Mouse (Mus musculus): ENCODE measurements around the gene Apba2. TPM values are rescaled to one million over a fixed set of nuclear protein-coding genes. Genes with fewer than 3 reads are reported as not detected.

The Apba2 gene
- polyA plus RNA-seq, 1 experiment from 2014 or later: 169 TPM

GRCm38 (mm10) chr7:64646046-64646445, 144.5 kb downstream of the Apba2 start:
- H3K9ac ChIP-seq: no peak overlapping the region
- ATAC-seq (ENCODE audit: low FRiP score) (peak; percentile 34; the same call in 1 of the 2 replicates), DNase-seq (ENCODE audit: low spot score) (no peak)
- H3K36me3 ChIP-seq (replicated peaks; ENCODE audit: control insufficient read depth, insufficient read depth): no peaks in the 10 kb centered on the region; the same call in 1 of the 2 replicates
- 60% methylated on average over 6 of the region's 6 CpGs for WGBS
- peaks cover 7% of the 10 kb centered on the region; the same call in 1 of the 2 replicates for H3K4me1 ChIP-seq (replicated peaks; ENCODE audit: control insufficient read depth, insufficient read depth, low read length)
- H3K4me3 ChIP-seq (replicated peaks; ENCODE audit: low read length): no peak overlapping the region
- H3K4me2 ChIP-seq (replicated peaks): no peak overlapping the region
- H3K9me3 ChIP-seq (ENCODE audit: control insufficient read depth, low read length): no peaks in the 10 kb centered on the region
- H3K27ac ChIP-seq: no peak overlapping the region
- no peaks in the 10 kb centered on the region for H3K27me3 ChIP-seq (ENCODE audit: control insufficient read depth, insufficient read depth, low read length)

GRCm38 (mm10) chr7:64648947-64649607, 147.6 kb downstream of the Apba2 start:
- H3K27me3 ChIP-seq (ENCODE audit: control insufficient read depth, insufficient read depth, low read length): no peaks in the 10 kb centered on the region
- WGBS: 57% methylated on average over 10 of the region's 10 CpGs
- ATAC-seq (ENCODE audit: low FRiP score) (0 out of 2 replicates have a peak, but pooled peaks have one; percentile 27), DNase-seq (ENCODE audit: low spot score) (no peak)
- no peak overlapping the region for H3K4me3 ChIP-seq (replicated peaks; ENCODE audit: low read length)
- H3K9me3 ChIP-seq (ENCODE audit: control insufficient read depth, low read length): no peaks in the 10 kb centered on the region
- no peak overlapping the region for H3K9ac ChIP-seq
- no peak overlapping the region for H3K27ac ChIP-seq
- H3K4me1 ChIP-seq (replicated peaks; ENCODE audit: control insufficient read depth, insufficient read depth, low read length): peaks cover 7% of the 10 kb centered on the region; the same call in 1 of the 2 replicates
- no peak overlapping the region for H3K4me2 ChIP-seq (replicated peaks)
- no peaks in the 10 kb centered on the region for H3K36me3 ChIP-seq (replicated peaks; ENCODE audit: control insufficient read depth, insufficient read depth)

DNA sequence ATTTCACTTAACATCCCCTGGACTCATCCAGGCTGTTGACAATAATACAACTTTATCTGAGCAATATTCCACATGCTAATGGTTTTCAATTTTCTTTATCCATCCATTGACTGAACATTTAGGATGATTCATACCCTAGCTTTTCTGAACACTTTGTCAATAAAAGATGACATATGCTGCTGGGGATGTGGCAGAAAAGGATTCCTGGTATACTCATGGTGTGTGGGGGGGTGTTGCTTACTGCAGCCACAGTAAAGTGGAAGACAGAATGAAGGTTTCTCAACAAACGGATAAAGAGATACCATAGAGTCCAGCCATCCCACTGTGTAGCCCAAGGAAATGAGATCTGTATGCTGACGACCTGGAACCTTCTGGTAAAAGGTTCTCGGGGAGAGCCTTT, 150.5 kb downstream of the Apba2 start:
- no peak overlapping the region for H3K9ac ChIP-seq
- no peaks in the 10 kb centered on the region for H3K36me3 ChIP-seq (replicated peaks; ENCODE audit: control insufficient read depth, insufficient read depth)
- no peak overlapping the region for H3K27ac ChIP-seq
- no peaks in the 10 kb centered on the region for H3K27me3 ChIP-seq (ENCODE audit: control insufficient read depth, insufficient read depth, low read length)
- no peak overlapping the region for H3K4me3 ChIP-seq (replicated peaks; ENCODE audit: low read length)
- H3K4me2 ChIP-seq (replicated peaks): no peak overlapping the region
- ATAC-seq (ENCODE audit: low FRiP score) (no peak), DNase-seq (ENCODE audit: low spot score) (no peak)
- peaks cover 7% of the 10 kb centered on the region; the same call in 1 of the 2 replicates for H3K4me1 ChIP-seq (replicated peaks; ENCODE audit: control insufficient read depth, insufficient read depth, low read length)
- no peaks in the 10 kb centered on the region for H3K9me3 ChIP-seq (ENCODE audit: control insufficient read depth, low read length)
- WGBS: 62% methylated on average over 3 of the region's 3 CpGs

GRCm38 (mm10) chr7:64656787-64657186, 155.3 kb downstream of the Apba2 start:
- H3K27me3 ChIP-seq (ENCODE audit: control insufficient read depth, insufficient read depth, low read length): no peaks in the 10 kb centered on the region
- H3K4me2 ChIP-seq (replicated peaks): no peak overlapping the region
- peaks cover 4% of the 10 kb centered on the region; the same call in 1 of the 2 replicates for H3K4me1 ChIP-seq (replicated peaks; ENCODE audit: control insufficient read depth, insufficient read depth, low read length)
- no peaks in the 10 kb centered on the region for H3K36me3 ChIP-seq (replicated peaks; ENCODE audit: control insufficient read depth, insufficient read depth)
- no peaks in the 10 kb centered on the region for H3K9me3 ChIP-seq (ENCODE audit: control insufficient read depth, low read length)
- ATAC-seq (ENCODE audit: low FRiP score): peak; percentile 35; the same call in 1 of the 2 replicates
- no peak overlapping the region for H3K9ac ChIP-seq
- H3K27ac ChIP-seq: peak overlapping the region; percentile 43; the same call in 1 of the 2 replicates
- no peak overlapping the region for H3K4me3 ChIP-seq (replicated peaks; ENCODE audit: low read length)
- WGBS: 45% methylated on average over 7 of the region's 7 CpGs
- no peak for DNase-seq (ENCODE audit: low spot score)

- no peak overlapping the region for H3K4me2 ChIP-seq (replicated peaks)
- ATAC-seq (ENCODE audit: low FRiP score): no peak
- H3K27me3 ChIP-seq (ENCODE audit: control insufficient read depth, insufficient read depth, low read length): no peaks in the 10 kb centered on the region
- H3K27ac ChIP-seq: no peak overlapping the region
- no peaks in the 10 kb centered on the region for H3K9me3 ChIP-seq (ENCODE audit: control insufficient read depth, low read length)
- no peak for DNase-seq (ENCODE audit: low spot score)
- H3K4me1 ChIP-seq (replicated peaks; ENCODE audit: control insufficient read depth, insufficient read depth, low read length): peaks cover 4% of the 10 kb centered on the region; the same call in 1 of the 2 replicates
- no peak overlapping the region for H3K9ac ChIP-seq
- no peak overlapping the region for H3K4me3 ChIP-seq (replicated peaks; ENCODE audit: low read length)
- 39% methylated on average over 4 of the region's 4 CpGs for WGBS
- H3K36me3 ChIP-seq (replicated peaks; ENCODE audit: control insufficient read depth, insufficient read depth): no peaks in the 10 kb centered on the region
Measured at GRCm38 (mm10) chr7:64658914-64659313, 157.4 kb downstream of the Apba2 start.

DNA sequence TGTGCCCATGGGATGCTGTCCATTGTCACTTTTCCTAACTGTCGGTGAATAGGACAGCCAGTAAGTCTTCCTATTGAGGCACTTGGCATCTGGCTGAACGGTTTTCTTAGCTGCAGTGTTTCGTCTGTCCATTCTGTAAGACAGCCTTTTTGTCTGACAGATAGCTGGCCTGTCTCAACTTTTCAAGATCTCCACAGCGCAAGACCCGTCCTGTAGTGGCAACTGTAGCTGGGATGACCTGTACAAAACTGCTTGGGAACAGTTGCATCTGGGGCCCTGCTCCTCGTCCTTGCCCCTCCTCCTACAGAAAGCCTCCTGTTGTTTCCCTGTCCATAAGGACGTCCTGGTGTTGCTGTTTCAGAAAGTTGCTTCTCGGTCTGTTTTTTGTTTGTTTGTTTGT, 157.8 kb downstream of the Apba2 start:
- Histone ChIP-seq H3K4me3 (replicated peaks; ENCODE audit: low read length) (no peak overlapping the region), H3K4me1 (replicated peaks; ENCODE audit: control insufficient read depth, insufficient read depth, low read length) (peaks cover 4% of the 10 kb centered on the region; the same call in 1 of the 2 replicates), H3K27ac (no peak overlapping the region), H3K9me3 (ENCODE audit: control insufficient read depth, low read length) (no peaks in the 10 kb centered on the region), H3K9ac (no peak overlapping the region), H3K27me3 (ENCODE audit: control insufficient read depth, insufficient read depth, low read length) (no peaks in the 10 kb centered on the region), H3K4me2 (replicated peaks) (no peak overlapping the region), H3K36me3 (replicated peaks; ENCODE audit: control insufficient read depth, insufficient read depth) (no peaks in the 10 kb centered on the region)
- ATAC-seq (ENCODE audit: low FRiP score): no peak
- WGBS: 20% methylated on average over 8 of the region's 8 CpGs
- DNase-seq (ENCODE audit: low spot score): no peak

GRCm38 (mm10) chr7:64662506-64662905, 161.0 kb downstream of the Apba2 start:
- Histone ChIP-seq H3K4me2 (replicated peaks) (no peak overlapping the region), H3K27me3 (ENCODE audit: control insufficient read depth, insufficient read depth, low read length) (no peaks in the 10 kb centered on the region), H3K27ac (no peak overlapping the region), H3K4me1 (replicated peaks; ENCODE audit: control insufficient read depth, insufficient read depth, low read length) (peaks cover 4% of the 10 kb centered on the region; the same call in 1 of the 2 replicates), H3K36me3 (replicated peaks; ENCODE audit: control insufficient read depth, insufficient read depth) (no peaks in the 10 kb centered on the region), H3K4me3 (replicated peaks; ENCODE audit: low read length) (no peak overlapping the region), H3K9me3 (ENCODE audit: control insufficient read depth, low read length) (no peaks in the 10 kb centered on the region), H3K9ac (no peak overlapping the region)
- no peak for ATAC-seq (ENCODE audit: low FRiP score)
- no peak for DNase-seq (ENCODE audit: low spot score)
- 96% methylated on average over 5 of the region's 5 CpGs for WGBS

DNA sequence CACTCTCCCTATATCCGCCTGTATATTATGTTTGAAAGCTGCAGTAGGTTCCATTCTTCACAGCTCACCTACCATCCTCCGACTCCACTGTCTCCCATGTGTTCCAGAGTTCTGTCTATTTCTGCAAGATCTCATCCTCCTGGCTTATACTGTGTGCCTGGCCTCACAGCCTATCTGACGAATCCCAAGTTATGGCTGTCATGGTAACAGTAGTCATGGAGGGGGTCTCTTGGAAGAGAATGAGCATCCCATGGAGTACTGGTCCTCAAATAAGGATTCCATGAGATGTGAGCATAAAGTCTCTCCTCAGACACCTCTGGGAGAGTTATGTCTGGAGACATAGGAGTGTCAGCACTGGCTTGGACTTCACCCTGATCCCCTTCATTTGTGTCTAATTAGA, 162.1 kb downstream of the Apba2 start:
- H3K4me2 ChIP-seq (replicated peaks): no peak overlapping the region
- DNase-seq (ENCODE audit: low spot score) (no peak), ATAC-seq (ENCODE audit: low FRiP score) (no peak)
- WGBS: 86% methylated on average over 3 of the region's 3 CpGs
- H3K4me1 ChIP-seq (replicated peaks; ENCODE audit: control insufficient read depth, insufficient read depth, low read length): no peaks in the 10 kb centered on the region; the same call in 1 of the 2 replicates
- H3K27me3 ChIP-seq (ENCODE audit: control insufficient read depth, insufficient read depth, low read length): no peaks in the 10 kb centered on the region
- H3K9me3 ChIP-seq (ENCODE audit: control insufficient read depth, low read length): no peaks in the 10 kb centered on the region
- H3K9ac ChIP-seq: no peak overlapping the region
- no peak overlapping the region for H3K27ac ChIP-seq
- no peaks in the 10 kb centered on the region for H3K36me3 ChIP-seq (replicated peaks; ENCODE audit: control insufficient read depth, insufficient read depth)
- no peak overlapping the region for H3K4me3 ChIP-seq (replicated peaks; ENCODE audit: low read length)

GRCm38 (mm10) chr7:64665120-64665519, 163.6 kb downstream of the Apba2 start:
- ATAC-seq (ENCODE audit: low FRiP score) (no peak), DNase-seq (ENCODE audit: low spot score) (no peak)
- no peak overlapping the region for H3K4me2 ChIP-seq (replicated peaks)
- no peaks in the 10 kb centered on the region for H3K4me1 ChIP-seq (replicated peaks; ENCODE audit: control insufficient read depth, insufficient read depth, low read length)
- no peaks in the 10 kb centered on the region for H3K36me3 ChIP-seq (replicated peaks; ENCODE audit: control insufficient read depth, insufficient read depth)
- H3K9me3 ChIP-seq (ENCODE audit: control insufficient read depth, low read length): no peaks in the 10 kb centered on the region
- no peaks in the 10 kb centered on the region for H3K27me3 ChIP-seq (ENCODE audit: control insufficient read depth, insufficient read depth, low read length)
- H3K4me3 ChIP-seq (replicated peaks; ENCODE audit: low read length): no peak overlapping the region
- peak overlapping the region; percentile 66 for H3K27ac ChIP-seq
- WGBS: 63% methylated on average over 7 of the region's 7 CpGs
- no peak overlapping the region for H3K9ac ChIP-seq
